Mouse (Mus musculus): ENCODE measurements around the gene Rheb. TPM values are rescaled to one million over a fixed set of nuclear protein-coding genes. Genes with fewer than 3 reads are reported as not detected.

Rheb gene
- polyA plus RNA-seq (2012; rRNA removed; ENCODE audit: low replicate concordance) = 21.8 and 24.5 TPM in 2 replicates

DNA sequence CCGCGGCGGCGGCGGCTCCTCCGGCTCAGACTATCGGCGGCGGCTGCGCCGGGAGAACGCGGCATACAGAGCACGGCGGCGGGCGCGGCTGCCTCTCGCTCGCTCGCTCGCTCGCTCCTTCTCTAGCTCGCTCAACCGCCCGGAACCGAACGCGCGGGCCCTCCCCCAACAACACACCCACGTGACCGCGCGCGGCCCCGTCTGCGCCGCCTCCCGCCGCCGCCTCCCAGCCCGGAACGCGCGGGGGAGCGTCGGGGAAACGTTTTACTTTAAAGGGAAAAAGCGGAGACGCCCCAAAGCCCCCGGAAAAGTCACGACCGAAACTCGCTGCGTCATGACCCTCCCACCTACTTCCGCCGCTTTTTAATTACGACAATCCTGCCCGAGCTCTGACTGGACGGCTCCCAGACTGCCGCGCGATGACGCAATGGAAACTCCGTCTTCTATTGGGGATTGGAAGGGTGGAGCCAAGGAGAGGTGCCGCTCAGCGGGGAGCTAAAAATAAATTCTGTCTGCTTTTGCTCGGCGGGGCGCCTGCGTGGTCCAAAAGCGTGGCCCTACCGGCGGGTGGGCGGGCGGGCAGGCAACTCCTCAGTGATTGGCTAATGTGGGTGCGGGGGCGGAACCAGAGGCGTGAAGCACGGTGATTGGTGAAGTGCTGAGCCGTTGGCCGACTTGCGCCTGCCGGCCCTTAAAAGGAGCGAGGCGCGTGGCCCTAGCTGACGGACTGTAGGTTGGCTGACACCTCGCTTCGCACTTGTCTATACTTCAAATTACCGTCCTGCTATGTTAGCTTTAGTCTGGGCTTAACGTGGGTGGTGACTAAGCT, at the start of gene Rheb:
Gene Rheb (minus strand): TSS at position 351 of the 829 bp plus-strand sequence.

GRCm38 (mm10) chr5:24757816-24758215, 84.6 kb downstream of the Rheb start, which contains the start of gene Crygn:
Crygn (minus strand) TSS chr5:24758008.

Other genes with a start within 250 kb of the Rheb start
- 20.4 and 39.0 TPM in 2 replicates for gene Smarcd3, start 218.2 kb downstream of the Rheb start, polyA plus RNA-seq (2012; rRNA removed; ENCODE audit: low replicate concordance)
- gene Nub1, start 157.1 kb downstream of the Rheb start, polyA plus RNA-seq (2012; rRNA removed; ENCODE audit: low replicate concordance) = 52.8 and 55.2 TPM in 2 replicates
- 13.7 and 20.6 TPM in 2 replicates for gene Wdr86, start 111.9 kb downstream of the Rheb start, polyA plus RNA-seq (2012; rRNA removed; ENCODE audit: low replicate concordance)
- gene Crygn, start 84.6 kb downstream of the Rheb start, polyA plus RNA-seq (2012; rRNA removed; ENCODE audit: low replicate concordance) = 0.83 and 3.9 TPM in 2 replicates